Mouse (Mus musculus) right cerebral cortex, postnatal 36 days (tissue): ENCODE data around the gene Poc1b.

Experiments used
- DNase-seq, 2 experiments: peaks; one replicate each; pipeline ENCODE4 v3.0.0; 2022; ENCODE audit warnings: low spot score in 2 of 2, mixed read lengths in 1 of 2

Gene Poc1b

DNA sequence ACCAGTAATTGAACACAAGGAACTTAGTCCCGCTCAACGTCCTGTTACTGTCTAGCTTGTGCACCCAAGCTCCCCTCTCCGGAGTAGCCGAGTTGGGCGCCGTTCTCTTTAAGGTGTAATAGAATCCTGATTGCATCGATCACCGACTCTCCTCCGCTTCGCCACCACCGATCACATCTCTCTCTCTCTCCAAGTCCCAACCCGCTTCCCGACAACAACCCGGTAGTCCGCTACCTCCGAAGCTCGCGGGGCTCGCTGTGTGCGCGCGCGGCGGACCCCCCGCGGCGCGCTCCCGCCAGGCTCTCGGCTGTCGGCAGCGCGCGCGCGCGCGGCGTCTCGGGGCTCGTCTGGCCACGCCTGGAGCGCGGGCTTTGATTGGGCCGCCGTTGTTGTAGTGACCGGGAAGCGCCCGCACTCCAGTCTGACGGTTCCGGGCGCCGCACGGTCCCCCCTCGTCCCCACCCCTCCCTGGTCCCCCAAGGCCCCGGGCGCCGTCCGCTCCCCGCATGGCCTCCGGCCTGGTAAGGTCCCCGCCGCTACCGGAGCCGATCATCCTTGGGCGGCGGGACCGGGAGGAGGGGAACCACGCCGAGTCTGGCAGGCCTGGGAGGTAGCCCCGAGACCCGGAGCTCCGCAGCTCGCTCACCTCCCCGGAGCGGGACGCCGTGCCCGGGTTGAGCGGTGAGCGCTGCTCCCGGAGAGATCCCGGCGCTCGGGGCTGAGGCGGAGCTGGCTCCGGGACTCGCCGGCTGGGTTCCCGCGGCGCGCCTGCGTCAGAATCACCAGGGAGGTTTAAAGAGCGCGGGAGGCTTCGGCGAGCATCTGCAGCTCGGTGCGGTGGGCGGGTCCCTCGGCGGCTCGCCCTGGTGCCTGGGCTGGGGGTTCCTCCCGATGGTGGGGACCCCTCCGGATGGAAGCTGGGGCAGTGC lies at the start of gene Poc1b:
Poc1b (plus strand) TSS at position 334 of the 929 bp plus-strand sequence.
- peak; percentile 63 to 70 for DNase-seq

DNA sequence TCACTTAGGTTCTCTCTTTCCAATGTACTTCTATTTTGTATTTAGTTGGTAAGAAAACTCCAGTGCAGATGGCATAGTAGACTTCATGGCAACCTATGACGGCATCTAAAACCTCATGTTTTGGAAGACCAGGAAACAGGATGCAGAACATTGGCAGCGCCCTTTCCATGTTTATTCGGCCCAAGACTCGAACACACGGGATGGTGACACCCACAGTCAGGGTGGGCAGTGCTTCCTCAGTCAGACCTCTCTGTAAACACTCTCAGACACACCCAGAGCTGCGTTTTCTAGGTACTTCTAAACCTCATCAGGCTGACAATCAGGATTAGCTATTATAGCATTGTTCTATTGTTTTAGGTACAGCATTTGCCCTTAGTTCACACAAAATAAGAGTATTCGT lies 46.2 kb upstream of the Poc1b start:
- no peak for DNase-seq

DNA sequence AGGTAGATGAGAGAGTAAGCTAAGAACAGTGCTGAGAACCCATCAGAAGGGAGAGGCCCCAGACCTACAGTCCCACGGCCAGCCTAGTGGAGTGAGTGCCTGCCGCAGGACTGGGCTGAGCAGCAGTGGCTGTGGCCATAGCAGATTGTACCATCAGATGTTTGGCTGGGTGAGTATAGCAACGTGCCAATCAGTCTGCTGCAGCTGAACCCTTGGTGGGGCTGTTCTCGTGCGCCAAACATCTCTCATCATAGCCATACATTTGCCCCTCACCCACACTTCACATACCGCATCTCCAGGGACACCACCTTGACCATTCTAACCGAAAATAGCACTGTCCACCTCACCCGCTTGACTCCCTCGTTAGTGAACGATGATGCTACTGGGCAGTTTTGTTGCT lies 45.4 kb upstream of the Poc1b start:
- no peak for DNase-seq

DNA sequence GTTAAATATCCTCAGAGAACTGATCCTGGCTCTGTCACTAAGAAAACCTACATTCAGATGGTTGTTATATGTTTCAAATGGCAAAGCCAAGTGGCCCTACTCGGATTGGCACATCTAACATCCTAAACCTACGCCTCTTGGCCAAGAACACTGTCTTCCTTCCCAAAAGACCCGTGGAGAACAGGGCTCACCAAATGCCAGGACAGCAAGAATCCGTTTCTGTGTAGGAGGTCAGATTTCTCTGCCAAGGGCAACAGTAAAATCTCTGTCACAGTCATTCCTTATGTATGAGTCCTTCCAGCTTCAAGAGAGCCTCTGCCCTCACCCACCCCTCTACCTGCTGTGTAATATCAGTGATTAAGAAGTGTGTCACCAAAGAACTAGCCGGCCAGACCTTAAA lies 44.3 kb upstream of the Poc1b start:
- DNase-seq, result no peak

DNA sequence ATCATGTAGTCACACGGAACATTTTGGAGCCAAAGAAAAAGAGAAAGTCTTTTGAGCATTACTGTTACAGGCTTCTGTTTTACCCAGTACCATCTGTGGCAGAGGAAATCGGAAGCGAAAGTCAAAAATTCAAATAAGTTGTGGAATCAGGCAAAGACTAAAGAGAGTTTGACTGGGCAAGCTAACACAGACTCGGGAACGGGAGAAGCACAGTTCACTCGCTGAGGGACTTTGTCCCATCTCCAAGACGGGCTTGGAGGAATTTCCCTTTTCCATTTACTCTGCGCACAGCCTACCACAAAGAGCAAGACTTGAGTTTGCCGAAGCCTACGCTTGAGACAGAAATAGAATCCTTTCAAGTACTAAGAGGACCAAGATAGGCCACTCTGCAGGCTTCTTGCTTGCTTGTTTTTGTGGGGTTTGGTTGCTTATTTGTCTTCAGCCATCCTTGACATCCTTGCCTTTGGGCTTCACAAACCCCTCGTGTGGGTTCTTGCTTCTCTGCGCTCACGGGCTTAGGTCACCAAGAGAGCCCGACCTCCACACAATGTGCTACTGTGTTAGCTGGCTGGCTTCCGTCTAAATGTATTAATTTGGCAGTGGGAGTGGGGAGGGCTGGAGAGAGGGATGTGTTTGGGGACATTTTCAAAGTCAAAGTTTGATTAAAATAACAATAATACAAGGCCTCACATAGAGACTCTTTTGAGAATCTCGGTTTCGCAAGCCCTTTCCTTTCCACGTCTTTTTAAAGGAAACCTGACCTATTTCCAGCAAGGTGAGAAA lies 30.5 kb upstream of the Poc1b start:
- peak in 1 of 2 experiments; percentile 40 for DNase-seq

DNA sequence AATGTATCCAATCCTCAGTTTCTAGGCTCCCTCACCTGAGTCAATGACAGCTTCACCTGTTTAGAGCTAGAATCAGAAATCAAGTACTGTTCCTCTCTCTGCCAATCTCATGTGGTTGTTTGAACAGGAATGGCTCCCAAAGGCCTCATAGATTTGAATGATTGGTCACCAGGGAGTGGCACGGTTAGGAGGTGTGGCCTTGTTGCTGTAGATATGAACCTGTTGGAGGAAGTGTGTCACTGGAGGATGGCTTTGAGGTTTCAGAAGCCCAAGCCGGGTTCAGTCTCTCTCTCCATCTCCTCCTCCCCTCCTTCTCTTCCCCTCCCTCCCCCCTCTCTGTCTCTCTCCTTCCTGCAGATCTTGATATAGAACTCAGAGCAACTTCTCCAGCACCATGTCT lies 28.2 kb upstream of the Poc1b start:
- no peak for DNase-seq

DNA sequence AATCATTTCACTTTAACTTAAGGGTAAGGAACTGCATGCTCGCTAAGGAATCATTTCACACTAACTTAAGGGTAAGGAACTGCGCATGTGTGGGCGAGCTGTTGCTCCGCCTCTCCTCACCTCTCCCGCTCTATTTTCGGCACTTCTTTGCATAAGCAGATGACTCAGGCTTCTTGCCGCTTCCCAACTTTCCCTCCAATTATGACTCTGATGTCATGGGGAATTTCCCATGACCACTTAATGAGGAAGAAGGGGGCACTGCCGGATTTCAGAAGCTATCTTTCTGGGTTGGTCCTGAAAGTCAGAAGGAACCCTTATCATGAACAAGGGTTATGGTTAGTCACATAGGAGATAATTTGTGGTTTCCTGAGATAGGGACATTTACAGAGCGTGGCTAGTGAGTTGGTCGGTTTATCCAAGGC lies 25.3 kb upstream of the Poc1b start:
- peak; percentile 54 to 85 for DNase-seq

DNA sequence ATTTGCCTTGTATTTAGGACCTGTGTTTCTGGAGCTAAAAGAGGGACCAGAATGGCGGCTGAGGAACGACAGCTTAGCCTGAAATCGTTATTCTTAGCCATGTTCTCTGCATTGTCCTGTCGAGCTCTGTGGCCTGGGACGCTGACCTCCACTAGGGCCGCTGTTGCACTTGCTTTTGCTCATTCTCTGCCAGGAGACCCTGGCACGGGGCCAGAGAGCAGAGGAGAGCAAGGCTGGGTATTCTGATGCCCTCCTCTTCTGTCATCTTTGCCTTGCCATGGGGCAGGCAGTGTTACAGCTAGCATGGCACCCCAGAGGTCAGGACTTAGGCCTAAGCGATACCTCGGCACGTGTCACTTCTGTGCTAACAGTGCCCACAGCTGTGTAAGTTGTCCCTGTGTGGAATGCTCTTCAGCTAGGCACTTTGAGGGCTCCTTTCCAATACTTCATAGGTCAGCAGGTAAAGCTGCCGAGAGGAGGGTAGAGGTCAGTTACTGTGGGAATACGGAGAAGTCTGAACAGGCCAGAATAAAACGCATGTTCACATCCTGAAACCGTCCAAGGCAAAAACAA lies 23.3 kb upstream of the Poc1b start:
- no peak for DNase-seq

DNA sequence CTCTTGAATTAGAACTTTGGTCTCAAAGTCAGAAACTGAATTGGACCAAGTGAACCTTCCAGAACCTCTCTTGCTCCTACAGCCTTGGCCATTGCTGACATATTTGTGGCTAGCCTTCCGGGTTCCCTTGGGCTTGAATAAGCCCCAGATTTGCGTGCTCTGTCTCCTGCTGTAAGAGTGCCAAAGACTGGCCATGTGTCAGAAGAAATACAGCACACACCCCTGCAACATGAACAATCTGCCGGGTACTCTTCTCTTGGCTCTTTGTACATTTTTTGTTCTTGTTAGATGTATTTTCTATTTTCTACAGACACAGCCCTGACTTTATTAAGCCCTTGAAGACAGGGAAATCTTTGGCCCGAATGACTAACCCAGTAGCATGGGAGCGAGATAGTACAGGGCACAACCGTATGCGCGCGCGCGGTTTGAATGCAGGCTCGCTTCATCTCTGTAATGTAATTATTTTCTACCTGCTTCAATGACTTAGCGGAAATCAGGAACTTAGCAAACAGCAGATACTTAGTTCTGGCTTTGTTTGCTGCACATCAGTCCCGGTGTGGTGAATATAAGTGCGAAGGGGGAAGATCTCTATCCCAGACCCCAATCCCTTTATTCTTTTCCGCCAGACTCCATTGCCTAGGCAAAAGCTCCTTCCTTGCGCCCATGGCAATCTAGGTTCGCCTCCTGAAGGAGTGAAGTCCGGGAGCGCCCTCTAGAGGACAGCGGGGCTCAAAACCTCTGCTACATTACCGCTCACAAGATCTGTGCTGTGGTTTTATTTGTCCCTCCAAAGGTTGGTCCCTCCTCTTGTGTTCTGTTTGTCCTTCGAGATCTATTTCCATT lies 22.2 kb upstream of the Poc1b start:
- peak; percentile 77 to 78 for DNase-seq

DNA sequence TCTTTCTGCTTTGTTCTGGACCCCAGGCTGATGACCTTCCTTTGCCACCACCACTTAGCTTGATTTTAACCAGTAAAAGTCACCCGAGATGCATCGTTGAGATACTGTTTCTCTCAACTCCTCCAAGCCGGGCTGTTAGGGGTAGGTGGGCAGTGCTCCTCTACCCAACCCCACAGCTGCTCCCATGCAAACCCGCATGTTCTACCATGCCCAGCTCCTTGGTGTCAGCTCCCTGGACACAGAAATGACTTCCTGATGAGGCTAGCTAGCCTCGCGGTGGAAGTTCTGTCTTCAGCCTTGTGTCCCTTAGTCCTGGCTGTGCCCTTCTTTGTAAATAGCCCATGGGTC lies 21.6 kb upstream of the Poc1b start:
- DNase-seq, result no peak

DNA sequence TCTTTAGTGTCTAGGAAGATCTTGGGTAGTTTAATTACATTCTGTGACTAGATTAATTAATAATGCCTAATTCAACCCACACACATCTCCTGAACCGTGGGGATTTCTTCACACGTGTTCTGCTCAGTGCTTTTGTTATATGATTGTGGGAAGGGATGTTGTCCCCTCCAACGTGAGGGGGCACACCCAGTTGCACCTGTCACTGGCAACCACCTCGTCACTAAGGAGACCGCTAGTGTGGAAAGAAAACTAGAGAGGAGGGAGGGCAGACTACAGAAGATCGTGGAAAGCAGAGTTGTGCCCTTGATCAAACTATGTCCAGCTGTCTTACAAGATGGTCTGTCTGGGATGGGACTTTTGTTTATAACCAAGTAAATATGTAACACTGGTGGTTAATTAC lies 20.8 kb upstream of the Poc1b start:
- no peak for DNase-seq

DNA sequence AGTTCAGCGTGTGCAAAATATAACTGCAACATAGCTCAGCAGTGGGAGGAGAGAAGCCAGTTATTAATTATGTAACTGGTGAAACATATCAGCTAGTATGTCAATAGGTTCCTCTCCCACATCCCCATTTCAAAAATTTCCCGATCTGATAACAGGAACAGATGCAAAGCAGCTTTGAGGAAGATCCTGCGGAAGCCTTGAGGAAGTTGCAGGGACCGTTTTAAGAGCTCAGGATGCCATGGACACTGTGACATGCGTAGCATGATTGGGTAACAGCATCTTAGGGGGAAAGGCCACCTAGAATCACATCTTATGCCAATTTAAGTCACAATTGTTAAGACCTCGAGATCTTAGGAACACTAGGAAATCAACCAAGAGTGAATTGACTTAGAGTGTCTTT lies 16.9 kb upstream of the Poc1b start:
- no peak for DNase-seq

DNA sequence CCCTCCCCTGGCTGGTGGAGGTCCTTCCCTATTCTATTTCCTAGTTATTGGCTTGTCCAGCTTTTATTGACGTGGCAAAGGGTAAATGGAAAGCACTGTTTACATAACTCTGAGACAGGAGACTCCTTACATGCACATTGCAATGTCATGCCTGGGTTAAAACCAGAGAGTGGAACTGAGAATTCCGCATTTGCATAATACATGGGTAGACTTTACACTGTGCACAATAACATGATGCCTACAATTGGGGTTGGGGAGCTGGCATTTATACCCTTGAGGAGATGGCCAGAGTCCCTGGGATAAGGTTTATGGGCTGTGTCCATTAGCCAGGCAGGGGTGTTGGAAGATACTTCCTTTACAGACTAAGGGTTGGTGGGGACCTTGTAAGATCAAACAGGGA lies 13.5 kb upstream of the Poc1b start:
- no peak for DNase-seq

DNA sequence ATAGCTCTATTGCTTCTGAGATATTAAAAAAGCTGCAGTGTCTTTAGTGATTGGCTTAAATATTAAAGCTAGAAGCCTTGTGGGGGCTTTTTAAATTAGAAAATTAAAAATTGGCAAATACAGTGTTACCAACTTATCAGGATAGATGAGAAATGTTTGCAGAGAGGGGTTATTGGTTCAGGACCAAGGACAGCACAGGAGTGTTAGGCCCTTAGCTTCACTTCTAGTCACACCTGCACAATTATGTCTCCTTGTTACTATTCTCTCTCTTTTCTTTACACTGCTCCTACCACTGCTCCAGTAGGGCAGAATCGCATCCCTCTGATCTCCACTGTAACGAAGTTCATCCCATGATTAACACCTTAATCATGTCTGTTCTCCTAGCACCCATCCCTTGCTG lies 11.7 kb upstream of the Poc1b start:
- DNase-seq, result no peak

DNA sequence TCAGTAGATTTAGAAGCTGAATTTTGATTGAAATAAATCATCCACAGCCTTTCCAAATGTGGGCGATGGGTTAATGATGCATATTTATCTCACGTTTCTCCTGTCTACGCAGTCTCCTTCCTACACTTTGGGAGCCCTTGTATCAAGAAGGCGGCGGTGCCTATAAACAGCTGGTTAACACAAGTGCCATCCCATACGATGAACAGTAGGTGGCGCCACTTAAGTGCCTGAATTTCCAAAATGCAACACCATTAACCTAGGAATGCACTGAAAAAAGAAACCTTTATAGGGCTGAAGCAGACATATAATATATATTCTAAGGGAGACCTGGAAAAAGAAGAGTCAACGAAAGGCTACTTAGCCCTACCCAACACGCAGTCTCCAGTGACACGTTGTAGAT lies 9.5 kb upstream of the Poc1b start:
- no peak for DNase-seq

DNA sequence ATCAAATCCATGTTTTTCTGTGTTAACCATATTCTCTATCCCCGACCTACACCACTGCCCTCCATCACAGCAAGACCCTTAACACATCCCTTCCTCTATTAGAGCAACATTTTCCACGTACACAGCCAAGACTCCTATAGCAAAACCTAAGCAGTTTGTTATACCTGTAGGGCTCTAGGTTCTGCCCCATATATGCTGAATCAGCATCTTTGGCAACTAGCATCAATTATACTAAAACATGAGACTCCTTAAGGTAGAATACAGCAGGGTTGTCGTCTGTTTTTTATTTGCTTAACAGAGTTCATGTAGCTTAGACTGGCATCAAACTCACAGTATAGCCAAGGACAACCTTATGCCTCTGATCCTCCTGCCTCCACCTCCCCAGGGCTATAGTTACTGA lies 1.3 kb upstream of the Poc1b start:
- DNase-seq, result no peak

DNA sequence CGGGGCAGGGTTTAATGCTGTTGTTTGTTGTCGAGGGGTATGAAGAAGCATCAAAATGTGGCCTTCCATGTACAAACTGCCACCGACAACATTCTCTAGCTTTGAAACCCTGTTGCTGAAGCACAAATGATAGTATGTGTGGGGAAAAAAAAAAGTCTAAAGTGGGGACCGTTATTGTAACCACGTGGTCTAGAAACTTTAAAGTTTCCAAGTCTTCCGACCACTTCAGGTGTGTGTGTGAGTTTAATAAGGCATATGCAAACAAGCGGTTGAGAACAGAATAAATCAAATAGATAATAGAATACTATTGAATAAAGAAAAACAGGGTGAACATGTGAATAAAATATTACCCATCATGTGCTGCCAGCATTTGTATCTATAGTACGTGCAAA lies 529 bp upstream of the Poc1b start:
- DNase-seq, result no peak

DNA sequence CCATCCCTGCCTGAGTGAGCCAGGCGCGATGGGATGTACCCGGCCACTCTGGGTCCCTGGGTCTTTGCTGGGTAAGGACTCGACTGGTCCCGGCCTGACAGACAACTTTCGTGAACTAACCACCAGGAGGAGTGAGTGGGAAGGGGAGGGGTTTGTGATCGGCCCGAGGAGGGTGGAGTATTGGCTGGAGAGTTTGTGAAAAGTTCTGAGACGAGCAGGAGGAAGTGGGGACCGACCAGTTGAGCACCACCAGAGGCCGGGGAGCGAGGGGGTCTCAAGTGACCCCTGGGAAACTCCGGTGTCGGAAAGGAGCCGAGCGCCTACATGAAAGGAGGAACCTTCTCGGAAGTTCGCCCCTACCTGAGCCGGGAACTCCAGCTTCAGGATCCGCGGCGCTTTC lies 1.1 kb downstream of the Poc1b start, which contains the start of gene Galnt4:
Galnt4 (plus strand) TSS at position 196 of the 400 bp plus-strand sequence.
- DNase-seq, result peak in 1 of 2 experiments; percentile 41

DNA sequence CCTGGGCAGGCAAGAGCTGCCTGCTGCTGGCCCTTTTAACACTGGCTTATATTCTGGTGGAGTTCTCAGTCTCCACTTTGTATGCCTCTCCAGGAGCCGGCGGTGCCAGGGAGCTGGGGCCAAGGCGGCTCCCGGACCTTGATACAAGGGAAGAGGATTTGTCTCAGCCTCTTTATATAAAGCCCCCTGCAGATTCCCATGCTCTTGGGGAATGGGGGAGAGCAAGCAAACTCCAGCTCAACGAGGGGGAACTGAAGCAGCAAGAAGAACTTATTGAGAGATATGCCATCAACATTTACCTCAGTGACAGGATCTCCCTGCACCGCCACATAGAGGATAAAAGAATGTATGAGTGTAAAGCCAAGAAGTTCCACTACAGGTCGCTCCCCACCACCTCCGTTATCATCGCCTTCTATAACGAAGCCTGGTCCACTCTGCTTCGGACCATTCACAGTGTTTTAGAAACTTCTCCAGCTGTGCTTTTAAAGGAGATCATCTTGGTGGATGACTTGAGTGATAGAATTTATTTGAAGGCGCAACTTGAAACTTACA lies 1.7 kb downstream of the Poc1b start:
- DNase-seq, result no peak

DNA sequence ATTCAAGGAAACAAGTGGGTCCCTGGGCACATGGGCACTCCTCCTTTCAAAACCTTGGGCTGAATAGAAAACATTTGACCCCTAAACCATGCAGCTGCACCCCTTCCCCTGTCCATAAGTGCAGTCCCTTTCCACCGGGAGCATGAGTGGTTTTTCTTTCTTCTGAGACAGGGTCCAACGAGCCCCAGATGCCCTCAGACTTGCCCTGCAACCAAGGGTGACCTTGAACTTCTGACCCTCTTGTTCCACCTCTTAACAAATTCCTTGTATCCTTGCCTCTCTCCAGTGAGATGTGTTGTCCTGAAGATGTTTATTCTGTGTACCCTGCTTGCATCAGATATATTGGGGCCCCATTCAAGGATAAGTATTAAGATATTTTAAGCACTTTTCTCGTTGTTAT lies 6.7 kb downstream of the Poc1b start:
- DNase-seq, result no peak

DNA sequence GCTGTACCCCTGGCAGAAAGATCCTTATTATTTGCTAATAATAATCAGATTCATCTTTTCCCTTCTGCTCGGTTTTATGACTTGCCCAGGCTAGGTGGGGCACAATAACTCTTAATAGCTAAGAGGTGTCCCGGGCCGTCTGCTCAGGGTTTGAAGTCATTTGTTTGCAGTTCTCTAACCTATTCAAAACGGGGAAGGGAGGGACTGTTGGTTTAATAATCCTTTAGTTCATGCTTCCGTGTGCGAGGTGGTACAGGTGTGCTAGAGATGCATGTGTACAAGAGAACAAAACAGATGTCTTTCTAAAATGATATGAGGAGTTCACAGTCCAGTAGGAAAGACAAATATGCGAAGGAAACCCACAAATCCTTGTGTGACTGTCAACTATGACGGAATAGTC lies 7.5 kb downstream of the Poc1b start:
- no peak for DNase-seq
